Mouse (Mus musculus): ENCODE results near the gene Cnksr3.

Cnksr3 gene

DNA sequence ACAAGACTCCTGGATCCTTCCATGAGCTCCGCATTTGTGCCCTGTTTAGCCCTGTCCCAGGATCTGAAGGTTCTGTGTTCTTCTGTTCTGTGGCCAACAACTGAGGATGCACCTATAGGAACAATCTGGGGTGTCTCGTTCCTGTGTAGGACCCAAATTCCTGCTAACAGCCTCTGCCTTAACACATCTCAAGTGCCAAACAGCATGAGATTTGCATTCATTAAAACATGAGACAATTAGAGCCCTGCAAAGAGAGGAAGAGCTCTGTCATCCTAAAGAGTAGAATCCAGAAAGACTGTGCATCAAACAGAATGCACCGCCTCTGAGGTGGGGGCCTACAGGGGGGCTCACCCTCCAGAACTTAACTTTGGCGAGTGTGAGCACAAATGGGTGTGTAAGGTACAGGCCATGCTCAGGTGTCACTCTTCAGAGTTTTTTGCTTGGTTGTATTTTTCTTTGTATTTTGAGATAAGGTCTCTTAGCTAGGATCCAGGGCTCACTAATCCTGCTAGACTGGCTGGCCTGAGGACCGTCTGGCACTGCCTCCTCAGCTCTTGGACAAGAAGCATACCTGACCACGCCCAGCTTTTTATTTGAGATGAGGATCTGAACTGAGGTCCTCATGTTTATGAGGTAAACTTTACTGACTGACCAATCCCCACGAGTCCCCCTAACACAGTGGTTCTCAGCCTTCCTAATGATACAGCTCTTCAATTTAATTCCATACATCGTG is 15.2 kb downstream of the Cnksr3 start:
- no peak for DNase-seq (ENCODE audit: low spot score)

GRCm38 (mm10) chr10:7195927-7196326 is 16.1 kb downstream of the Cnksr3 start:
- no peak for DNase-seq (ENCODE audit: low spot score)

DNA sequence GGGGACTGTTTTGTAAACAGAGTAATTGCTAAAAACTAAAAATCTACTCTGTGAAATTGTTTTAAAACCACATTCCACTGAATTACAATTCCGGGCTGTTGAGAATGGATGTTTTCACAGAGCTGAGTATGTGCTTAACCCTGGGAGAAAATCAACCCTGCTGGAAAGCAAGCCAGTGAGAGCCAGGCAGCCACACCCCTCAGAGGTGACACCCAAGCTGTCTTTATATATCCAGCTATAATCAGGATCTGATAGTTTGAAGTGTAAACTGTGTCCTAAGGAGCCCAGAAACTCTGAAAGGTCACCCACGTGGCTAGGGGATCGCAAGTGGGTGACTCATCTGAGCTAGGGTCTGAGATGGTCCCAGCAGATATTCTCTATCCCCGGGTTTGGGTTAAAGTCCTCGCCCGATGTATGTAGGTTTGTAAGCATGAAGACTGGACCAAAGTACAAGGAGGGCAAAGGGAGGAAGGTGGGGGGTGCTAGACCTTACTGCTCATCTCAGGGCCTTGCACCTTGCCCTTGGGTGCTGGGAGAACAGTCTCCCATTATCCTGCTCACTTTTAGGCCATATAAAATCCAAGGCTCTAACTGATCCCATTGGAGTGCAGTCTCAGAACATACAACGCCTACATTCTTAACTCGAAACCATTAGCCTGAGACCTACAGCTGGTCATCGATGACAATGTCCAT is 20.2 kb downstream of the Cnksr3 start:
- DNase-seq (ENCODE audit: low spot score): no peak

GRCm38 (mm10) chr10:7189194-7189593 is 22.8 kb downstream of the Cnksr3 start:
- DNase-seq (ENCODE audit: low spot score): no peak

GRCm38 (mm10) chr10:7187881-7188280 is 24.2 kb downstream of the Cnksr3 start:
- DNase-seq (ENCODE audit: low spot score): no peak

DNA sequence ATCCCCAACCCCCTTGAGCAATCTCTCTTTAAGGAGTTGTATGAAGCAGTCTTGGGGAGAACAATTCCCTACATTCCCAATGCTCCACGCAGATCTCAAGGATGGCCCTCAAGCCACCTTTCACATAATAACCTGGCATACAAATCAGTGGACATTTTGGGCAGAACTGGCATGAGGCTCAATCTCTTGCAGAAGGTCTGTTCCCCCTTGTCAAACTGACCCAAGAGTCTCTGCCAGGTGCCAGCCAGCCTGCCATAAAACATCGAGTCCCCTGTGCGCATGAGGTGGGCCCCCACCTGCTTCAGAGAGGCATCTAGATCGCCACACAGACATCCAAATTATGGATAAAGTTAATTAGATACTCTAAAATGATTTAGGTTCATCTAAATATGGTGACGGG is 25.0 kb downstream of the Cnksr3 start:
- no peak for DNase-seq (ENCODE audit: low spot score)

DNA sequence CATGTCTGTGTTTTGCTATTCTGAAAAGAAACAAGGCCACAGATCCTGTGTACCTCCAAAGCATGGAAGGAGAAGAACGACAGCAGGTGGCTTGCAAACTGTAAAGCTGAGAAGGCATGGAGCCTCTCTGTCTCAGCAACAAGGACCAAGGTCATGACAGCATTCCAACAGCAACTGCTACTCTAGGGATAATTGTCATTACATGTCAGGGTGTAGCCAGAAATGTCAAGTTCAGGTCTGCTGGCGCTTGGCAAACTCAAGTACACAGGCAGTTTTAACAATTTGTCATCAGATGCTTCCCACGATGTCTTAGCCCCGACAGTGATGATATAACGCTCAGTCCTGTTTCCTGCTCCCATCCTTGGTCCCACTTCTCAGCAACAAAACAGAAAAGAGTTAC is 26.0 kb downstream of the Cnksr3 start:
- DNase-seq (ENCODE audit: low spot score): no peak

GRCm38 (mm10) chr10:7183171-7183631 is 28.8 kb downstream of the Cnksr3 start:
- no peak for DNase-seq (ENCODE audit: low spot score)

GRCm38 (mm10) chr10:7182555-7183170 is 29.4 kb downstream of the Cnksr3 start:
- DNase-seq (ENCODE audit: low spot score): no peak

GRCm38 (mm10) chr10:7180296-7180695 is 31.7 kb downstream of the Cnksr3 start:
- DNase-seq (ENCODE audit: low spot score): no peak

DNA sequence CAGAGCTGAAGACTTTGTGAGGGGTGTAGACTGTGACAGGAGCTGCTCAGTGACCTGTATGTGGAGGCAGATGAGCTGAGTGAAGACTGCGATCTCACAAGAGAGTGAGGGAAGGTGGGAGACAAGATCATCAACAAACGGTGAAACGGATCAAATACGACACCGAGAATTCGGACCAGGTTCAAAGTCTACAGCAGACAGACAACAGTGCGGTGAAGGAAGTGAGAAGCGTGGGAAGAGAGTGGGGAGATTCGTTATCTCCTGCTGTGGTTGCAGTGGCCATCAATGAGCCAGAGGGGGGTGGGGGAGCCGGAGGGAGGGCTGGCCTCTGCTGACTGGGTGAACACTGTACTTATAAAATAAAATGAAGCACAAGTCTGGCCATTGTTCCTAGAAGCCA is 33.5 kb downstream of the Cnksr3 start:
- no peak for DNase-seq (ENCODE audit: low spot score)

- DNase-seq (ENCODE audit: low spot score): no peak
These were observed 35.7 kb downstream of the Cnksr3 start for GRCm38 (mm10) chr10:7176205-7176910.

DNA sequence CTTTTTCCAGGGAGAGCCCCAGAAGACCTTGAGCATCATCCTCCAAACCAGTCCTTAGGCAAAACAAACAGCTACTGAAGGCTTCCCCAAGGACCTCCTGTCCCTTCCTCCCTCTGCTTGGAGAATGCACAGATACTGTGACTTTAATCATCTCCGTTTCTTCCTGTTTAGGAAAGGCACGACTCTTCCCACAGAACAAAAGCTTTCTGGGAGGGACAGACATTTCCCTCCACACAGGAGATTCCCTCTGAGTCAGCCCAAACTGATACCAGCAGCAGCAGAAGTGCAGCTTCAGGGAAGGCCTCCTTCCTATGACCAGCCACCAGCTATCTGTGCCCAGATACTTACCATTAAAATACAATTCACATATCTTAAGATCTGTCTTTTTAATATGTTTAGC is 37.6 kb downstream of the Cnksr3 start:
- no peak for DNase-seq (ENCODE audit: low spot score)

GRCm38 (mm10) chr10:7173098-7173497 is 38.9 kb downstream of the Cnksr3 start:
- DNase-seq (ENCODE audit: low spot score): no peak

DNA sequence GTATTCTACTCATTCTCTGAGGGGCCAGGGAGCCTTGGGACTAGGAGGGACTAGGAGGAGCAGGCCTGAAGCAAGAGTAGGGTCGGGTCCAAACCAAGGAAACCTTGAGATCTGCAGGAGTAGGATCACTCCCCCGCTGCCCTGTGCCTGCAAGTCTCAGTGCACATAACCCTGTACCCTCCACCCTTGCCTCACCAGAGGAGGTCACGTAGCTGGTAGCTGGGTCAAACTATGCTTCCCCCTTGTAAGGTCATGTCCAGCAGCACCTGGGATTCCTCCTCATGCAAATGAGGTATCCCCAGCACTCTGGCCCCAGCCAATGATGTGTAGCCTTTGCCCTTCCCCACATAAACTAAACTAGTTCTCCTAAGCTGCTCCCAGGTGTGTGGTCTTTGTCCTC is 41.6 kb downstream of the Cnksr3 start:
- no peak for DNase-seq (ENCODE audit: low spot score)

DNA sequence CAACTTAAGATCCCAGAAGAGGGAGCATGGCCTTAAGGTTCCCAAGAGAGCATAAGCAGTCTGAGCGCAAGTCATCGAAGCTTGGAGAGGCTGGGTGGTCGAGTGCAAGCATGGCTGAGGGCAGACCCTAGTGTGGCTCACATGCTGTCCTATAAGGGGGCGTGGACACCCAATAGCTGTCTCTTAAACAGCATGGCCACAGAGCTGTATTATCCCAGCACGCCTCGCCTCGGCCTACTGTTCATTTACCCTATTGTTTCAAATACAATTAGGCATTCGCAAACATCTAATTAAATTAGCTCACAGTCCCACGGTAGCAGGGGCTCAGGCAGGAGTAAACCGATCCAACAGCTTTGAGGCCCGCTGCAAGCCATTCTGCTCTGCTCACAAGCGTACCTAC is 49.0 kb downstream of the Cnksr3 start:
- DNase-seq (ENCODE audit: low spot score): no peak

DNA sequence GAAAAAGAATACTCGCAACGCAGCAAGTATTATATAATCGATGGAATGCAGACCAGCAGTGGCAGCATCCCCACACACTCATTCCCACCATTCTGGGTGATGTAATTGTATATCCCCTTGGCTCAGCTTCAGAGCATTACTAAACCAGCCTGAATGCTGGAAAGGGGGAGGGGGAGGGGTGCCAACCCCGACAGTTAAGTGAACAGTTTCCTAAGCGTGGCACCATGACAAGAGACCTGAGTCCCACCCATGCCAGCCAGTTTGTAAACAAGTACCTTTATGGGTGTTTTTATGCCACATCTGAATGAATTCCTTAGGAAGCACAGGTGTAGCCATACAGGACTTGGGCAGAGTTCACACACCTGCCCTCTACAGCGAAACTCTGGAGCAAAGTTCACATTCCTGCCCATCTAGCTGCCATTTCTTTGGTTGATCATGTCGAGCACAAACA is 53.0 kb downstream of the Cnksr3 start:
- peak; percentile 19 for DNase-seq (ENCODE audit: low spot score)

- DNase-seq (ENCODE audit: low spot score): peak; percentile 16
These were observed 53.6 kb downstream of the Cnksr3 start for GRCm38 (mm10) chr10:7158285-7159060.

DNA sequence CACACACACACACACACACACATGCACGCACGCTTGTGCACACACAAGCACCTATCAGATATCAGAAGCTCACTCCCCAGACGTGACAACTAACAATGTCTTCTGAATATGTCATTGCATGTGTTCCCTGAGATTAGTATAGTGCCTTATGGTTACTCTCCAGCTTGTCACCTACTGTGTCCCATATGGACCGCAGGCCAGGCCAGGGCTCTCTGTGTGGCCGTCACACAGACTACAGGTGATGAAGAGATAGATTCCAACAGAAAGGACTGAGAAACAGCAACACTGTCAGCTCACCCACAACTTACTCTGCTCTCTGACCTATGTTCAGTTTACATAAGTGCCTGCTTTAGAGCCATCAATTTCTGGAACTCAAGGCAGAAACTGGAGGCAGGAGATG is 57.2 kb downstream of the Cnksr3 start:
- no peak for DNase-seq (ENCODE audit: low spot score)

DNA sequence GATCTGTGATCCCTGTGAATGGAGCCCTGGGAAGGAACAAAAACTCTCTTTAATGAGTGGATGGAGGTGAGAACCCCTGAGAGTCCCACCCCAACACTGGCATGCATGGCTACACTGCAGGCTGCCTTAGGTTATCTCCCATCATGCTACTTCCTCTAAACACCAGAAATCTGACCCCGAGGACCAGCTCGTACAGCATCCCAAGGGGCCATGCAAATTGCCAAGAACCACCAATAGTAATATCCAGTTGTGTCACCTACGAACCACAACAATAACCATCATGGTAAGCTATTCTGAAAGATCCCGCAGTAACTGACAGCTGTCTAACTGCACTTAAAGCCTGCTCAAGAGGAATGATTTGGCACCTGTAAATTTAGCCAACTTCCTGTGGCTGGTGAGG is 59.1 kb downstream of the Cnksr3 start:
- DNase-seq (ENCODE audit: low spot score): no peak

DNA sequence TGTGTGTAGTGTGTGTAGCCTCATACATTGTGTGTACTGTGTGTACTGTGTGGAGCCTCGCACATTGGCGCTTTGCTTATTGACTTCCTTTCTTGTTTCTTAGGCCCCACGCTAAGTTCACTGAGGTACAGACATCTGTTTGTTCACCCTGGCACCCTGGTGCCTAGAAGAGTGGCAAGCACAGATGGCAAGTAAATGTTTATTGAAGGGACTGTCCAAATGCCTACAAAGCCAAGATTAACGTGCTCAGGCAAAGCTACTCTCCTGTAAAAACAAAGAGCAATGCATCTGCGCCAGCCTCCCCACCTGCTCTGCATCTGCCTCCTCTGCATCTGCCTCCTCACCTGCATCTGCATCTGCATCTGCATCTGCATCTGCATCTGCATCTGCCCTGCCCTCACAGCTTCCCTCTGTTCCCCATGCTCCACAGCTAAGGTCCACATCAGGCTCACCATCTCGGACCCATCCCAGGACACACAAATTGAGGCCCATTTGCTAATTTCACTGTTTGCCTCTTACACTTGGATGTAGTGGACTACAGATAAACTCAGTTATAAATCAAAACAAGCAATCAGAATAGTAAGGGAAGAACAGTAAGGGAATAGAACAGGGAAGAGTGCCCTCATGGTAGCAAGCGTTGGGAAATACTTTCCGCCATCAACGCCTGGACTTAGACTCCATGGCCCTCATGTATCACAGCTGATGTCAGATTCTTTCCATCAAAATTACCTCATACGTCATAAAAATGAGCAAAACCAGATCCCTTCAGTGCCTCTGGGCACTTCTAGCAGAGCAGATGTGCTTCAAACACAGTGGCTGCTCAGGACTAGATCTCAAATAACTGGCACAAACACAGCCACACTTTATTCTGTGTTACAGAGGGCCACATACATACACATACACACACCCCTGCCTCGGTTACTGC is 62.1 kb downstream of the Cnksr3 start:
- no peak for DNase-seq (ENCODE audit: low spot score)

Measured in layer of hippocampus, adult 11-12 months (tissue).